Mouse (Mus musculus) CD4-positive, CD25-positive, alpha-beta regulatory T cell, adult 4 months (primary cell): Measurements from ENCODE around the gene Zfp704. TPM values are rescaled to one million over a fixed set of nuclear protein-coding genes. Genes with fewer than 3 reads are reported as not detected.

Experiments used
- ATAC-seq: one replicate; pipeline ENCODE4 v1.8.0; 2017
- polyA plus RNA-seq, 2 experiments: library from polyadenylated mRNA; unstranded; fragments of 100-300 nt; shearing (Covaris generic); gene quantifications; one replicate each; pipeline ENCODE4 v1.2.1; 2017

Zfp704 gene
- polyA plus RNA-seq, 2 experiments from 2014 or later: 0.73 to 1.4 TPM

DNA sequence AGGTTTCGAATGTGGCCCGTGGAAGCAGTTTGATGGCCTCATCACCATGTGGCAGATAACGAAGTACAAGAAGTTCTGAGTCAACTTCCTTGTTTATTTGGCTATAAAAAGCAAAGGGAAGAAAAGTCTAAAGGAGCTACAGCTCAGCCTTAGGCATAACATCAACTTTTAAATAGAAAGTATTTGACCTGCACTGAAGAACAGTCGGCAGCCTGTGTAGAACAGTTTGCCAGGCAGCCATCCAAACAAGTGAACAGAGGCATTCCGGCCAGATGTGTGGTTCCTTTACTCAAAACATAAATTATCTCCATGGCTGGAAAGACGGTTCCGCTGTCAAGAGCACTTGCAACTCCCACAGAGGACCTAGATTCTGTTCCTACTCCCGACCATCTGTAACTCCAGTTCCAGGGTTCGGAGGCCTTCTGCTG, 202.8 kb downstream of the Zfp704 start:
- no peak for ATAC-seq

DNA sequence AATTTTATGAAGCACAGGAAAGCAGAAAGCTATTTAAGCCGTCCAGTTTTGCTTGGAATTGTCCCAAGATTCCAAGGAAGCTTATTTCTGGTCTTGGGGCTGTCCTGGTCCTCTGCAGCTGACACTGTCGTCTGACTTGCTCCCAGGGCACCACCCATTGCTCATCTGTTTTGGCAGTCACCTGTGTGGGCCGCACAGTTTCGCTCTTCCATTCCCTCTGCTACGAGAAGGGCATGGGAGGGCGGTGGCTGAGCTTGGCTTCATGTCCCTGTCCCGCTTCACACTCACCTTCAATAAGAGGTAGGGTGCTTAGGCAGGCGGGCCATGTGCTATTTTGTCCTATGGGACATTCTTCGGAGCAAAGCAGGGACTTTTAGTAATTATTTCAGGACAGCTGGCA, 204.5 kb downstream of the Zfp704 start:
- ATAC-seq: no peak

DNA sequence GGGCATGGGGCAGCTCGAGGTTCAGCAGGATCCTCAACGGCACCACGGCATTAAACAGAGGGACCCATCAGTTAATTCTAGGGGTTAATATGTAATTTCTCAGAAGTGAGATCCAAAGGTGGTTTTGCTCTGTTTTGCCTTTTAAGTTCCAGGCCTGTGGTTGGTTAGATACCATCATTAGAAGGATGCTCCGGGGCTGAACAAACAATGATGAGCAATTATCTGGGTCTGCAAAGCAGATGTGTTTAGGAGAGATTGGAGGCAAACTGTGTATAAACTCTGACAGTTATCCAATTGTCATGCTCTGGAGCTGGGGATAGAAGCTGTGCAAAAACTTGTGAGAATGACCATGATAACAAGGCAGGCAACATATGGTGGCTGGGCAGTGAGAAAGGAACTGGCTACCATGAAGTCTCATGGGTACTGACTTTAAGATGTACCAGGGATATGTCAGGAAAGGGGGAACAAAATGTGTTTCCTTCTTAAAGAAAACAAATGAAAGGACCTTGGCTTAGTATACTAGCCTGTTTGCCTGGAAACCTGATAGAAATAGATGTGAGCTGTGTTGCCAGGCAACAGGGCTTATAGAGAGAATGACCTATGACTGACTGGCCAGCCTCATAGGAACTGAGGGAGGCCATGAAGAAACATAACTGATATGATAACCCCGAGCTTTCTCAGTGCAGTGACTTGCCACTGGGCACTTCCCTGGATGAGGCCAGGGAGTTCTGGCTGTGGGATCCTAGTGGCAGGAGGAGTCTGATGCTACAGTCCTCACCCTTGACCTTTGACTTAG, 206.4 kb downstream of the Zfp704 start:
- peak; percentile 1 for ATAC-seq

DNA sequence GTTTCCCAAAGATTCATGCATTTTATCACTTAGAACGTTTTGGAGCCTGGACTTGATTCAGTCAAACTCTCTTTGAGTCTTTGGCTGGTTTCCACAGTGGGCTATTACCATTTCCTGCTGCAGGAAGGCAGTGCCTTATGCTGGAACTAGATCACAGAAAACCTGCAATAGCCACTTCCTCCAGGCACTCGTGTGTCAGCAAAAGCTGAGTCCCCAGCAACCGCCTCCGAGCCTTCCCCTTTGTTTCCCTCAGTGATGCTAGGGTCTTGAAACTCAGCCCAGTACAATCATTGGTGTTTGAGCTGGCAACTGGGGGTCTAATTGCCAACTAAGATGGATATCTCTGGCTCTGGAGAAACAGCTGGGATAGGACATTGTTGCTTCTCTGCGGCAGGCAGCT, 207.0 kb downstream of the Zfp704 start:
- ATAC-seq: peak; percentile 79

DNA sequence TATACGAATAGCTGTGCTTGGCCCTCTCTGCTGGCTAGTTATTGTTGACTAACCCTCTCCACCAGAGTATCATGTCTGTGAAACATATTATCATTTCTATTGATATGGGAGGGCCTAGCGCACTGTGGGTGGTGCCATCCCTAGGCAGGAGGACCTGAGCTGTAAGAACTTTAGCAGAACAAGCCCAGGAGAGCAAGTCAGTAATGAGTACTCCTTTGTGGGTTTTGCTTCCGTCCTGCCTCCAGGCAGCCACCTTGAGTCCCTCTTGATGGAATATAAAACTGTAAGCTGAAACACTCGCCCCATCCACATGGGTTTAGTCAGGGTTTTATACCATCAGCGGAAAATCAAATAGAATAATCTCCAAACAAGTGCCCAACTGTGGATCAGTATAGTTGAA, 207.5 kb downstream of the Zfp704 start:
- ATAC-seq: peak; percentile 50

DNA sequence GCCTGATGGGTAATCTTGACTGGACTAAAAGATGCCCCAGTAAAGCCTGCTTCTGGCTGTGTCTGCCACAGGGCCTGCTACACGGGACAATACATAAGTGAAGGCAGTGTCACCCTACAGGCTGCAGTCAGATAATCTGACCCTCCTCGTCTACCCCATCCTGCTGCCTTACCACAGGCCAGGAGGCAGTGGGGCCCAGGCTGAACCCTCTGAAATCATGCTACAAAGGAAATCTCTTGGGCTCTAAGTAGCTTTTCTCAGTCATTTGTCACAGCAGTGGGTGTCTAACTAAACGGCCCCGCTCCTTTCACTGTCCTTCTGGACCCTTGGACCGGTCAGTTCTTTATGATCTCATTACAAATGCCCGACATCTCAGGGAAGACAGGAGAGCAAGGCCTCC, 208.2 kb downstream of the Zfp704 start:
- no peak for ATAC-seq

DNA sequence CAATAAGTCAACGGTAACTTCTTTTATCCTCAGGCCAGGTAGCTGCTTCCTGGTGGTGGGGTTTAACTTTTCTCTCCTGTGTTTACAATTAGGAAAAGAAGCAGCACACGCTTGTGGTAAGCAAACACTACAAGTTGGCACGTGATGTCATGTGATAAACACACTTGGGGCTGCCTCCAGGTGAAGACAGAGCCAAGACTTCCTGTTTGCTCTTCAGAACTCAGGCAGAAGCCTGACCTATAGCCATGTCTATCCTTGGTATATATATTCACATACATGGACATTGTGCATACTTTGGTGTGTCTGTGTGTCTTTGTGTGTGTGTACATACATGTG, 209.0 kb downstream of the Zfp704 start:
- peak; percentile 55 for ATAC-seq

DNA sequence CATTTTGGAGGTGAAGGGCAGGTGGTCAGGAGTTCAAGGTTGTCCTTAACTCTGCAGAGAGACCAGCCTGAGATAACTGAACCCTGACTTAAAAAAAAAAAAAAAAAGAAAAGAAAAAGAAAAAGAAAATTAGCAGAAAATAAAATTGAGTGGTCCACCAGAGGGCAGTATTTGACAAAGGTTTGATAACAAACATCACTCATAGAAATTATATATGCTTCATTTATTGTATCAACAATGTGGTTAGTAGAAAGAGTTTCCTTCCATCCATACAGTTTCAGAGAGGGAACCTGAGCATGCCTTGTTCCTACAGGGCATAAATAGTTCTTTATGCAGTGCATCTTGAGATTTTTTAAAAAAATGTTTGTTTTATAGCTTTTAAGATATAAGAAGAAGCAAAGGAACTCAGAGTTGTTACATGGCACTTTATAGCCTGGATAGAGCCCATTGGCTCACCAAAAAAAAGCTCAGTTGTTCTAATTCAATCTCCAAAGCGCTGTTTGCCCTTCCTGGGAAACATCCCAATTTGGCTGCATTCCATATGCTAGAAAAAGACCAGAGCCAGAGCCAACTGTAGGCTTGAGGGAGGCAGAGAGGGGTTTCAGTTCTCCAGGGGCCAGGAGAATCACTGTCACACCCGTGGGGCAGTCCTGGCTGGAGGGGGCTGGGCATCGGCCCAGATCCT, 209.5 kb downstream of the Zfp704 start:
- ATAC-seq: peak; percentile 17

DNA sequence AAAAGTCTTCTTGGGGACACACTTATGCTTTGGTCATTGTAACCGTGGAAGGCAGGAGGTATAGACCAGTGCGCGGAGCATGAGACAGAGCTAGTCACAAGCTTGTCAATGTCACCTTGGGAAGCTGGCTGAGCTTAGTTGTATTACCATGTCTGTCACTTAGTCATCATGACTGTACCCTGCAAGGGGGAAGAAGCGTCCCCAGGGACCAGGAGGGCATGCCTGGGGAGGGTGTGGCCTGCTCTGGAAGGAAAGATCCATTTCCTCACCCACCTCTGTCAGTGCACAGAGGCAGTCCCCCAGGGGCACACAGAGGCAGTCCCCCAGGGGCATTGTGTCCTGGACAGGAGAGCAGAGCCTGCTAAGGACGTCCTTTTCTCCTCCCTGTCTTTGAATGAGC, 211.6 kb downstream of the Zfp704 start:
- no peak for ATAC-seq
